Mouse (Mus musculus): ENCODE data around the gene 2210010C04Rik.
"Not testable (repeated sequence)": the region's sequence is repeated elsewhere in the genome, so short reads cannot be mapped to it uniquely, and the experiment has no call there.

2210010C04Rik gene

DNA sequence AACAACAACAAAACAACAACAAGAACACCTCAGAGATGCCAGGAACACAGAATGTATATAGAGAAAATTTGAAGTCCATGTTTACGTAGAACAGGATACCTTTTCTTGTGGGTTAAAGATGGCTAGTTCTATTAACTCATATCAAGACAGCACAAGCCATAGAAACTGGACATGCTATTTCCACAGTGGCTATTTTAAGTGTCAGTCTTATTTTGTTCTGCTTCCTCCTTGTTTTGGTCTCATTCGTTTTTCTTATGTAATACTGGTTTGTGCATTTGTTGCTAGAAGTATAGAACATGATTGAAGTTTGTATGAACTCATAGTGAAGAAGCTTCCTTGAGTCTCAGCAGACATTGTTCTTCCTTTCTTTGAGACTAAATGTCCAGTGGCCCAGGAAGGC, 16.2 kb downstream of the 2210010C04Rik start:
- DNase-seq (ENCODE audit: low read depth, low spot score) = no peak

DNA sequence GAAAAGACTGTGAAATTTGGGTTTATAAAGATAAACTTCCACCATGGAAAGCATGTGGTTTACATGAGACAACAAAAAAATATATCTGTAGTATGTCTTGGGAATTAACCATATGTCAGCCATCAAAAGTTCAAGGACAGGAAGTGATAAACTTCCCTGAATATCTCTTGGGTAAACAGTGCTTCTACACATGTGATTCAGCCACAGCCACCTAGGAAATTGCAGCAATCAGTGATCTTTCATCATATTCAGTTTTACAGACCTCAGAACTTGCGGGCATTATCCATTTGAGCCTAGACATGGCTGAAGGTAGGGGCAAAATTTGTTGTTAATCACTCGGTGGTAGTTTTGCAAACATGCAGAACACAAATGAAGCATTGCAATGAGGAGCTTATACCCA, 16.7 kb downstream of the 2210010C04Rik start:
- no peak for DNase-seq (ENCODE audit: low read depth, low spot score)

DNA sequence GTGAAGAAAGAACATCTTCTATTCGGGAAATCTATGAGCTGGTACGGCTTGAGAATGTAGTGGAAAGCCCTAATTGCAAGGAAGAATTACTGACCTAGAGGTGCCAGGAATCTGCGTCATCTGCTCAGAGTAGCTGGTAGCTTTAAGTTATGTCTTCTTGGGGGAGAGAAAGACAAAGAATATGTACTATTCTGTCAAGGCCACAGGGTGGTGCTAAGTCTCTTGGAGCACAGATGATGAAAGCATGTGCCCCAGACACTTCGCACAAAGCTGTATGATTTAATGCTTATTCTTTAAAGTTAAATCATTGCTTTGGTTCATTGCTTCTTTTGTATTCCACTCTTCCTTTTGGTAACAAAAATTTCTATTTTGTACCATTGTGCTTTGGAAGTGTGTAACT, 20.2 kb downstream of the 2210010C04Rik start:
- DNase-seq (ENCODE audit: low read depth, low spot score) = no peak

DNA sequence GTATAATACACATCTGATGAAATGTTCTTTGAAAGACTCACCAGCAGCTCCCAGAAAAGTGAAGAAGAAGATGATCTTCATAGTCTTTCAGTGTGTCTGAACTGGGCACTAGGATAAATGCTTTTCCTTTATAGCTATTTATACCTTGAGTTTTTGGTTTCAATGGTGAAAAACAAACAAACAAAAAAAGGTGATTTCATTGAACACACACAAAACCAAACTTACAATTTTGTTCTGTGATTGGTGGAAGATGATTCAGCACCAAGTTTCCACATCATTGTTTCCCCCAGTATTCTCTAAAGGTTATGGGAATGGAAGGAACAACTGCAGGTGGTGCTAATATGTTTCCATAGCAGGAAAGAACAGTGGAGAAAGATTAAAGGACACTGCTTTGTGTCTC, 35.9 kb downstream of the 2210010C04Rik start, which contains the start of gene Gm2663:
Gm2663 (minus strand) TSS at position 101 of the 400 bp plus-strand sequence.
- not testable (repeated sequence) for DNase-seq (ENCODE audit: low read depth, low spot score)
